Mouse (Mus musculus): ENCODE measurements around the gene Olfr373. TPM values are rescaled to one million over a fixed set of nuclear protein-coding genes. Genes with fewer than 3 reads are reported as not detected.
"Not testable (repeated sequence)": the region's sequence is repeated elsewhere in the genome, so short reads cannot be mapped to it uniquely, and the experiment has no call there.

Gene Olfr373
- polyA plus RNA-seq (2011; ENCODE audit: insufficient read depth, insufficient read length, low read depth, missing spikeins) = 0.15 TPM in 1 of 2 replicates, not detected in the other

DNA sequence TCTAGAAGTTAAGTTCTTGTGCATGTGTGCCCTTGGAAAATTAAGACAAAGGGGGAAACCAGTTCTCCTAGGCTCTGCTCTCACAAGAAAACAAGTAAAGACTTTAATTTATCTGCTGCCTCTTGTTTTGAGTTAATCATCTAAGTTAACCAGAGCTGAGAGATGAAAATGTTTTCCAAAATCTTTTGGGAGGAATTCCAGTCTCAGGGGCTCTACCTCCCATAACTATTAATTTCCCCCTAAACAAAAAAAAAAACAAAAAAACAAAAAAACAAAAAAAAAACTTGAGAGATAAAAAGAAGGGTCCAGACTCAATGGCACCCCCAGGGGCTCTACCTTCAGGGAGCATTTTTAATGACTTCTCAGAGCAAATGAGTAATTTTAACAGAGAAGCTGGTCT is at the start of gene Olfr373:
Olfr373 (plus strand) TSS at position 301 of the 400 bp plus-strand sequence.
- H3K9ac ChIP-seq (ENCODE audit: low read depth, poor library complexity, severe bottlenecking); H3K9me3 ChIP-seq (replicated peaks; ENCODE audit: control insufficient read depth, insufficient read depth, low read length, poor library complexity, severe bottlenecking); H3K4me3 ChIP-seq (ENCODE audit: low read depth, low read length); H3K4me1 ChIP-seq (ENCODE audit: control insufficient read depth, insufficient read depth, low read length); H3K27ac ChIP-seq (ENCODE audit: insufficient read depth, low read length); H3K36me3 ChIP-seq (ENCODE audit: control insufficient read depth, insufficient read depth, low read length, poor library complexity, severe bottlenecking); H3K27me3 ChIP-seq (ENCODE audit: control insufficient read depth, insufficient read depth, low read length, poor library complexity, severe bottlenecking): not testable (repeated sequence)

DNA sequence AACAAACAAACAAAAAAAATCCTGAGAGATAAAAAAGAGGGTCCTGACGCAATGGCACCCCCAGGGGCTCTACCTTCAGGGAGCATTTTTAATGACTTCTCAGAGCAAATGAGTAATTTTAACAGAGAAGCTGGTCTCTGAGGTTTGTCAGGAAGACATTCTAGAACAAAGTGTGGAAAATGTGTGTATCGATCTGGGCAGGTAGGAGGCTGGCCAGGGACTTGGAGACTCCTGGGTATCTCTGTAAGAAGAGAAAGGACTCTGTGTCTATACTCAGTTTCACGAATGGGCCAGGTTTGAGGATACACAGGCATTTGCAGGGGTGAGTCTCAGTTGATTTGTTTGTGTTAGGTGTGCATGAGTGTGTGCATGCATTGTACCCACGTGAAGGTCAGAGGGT is 42.1 kb upstream of the Olfr373 start, which contains the start of gene Olfr372:
Olfr372 (plus strand) TSS at position 301 of the 400 bp plus-strand sequence.
- H3K4me3 ChIP-seq (ENCODE audit: low read depth, low read length); H3K27ac ChIP-seq (ENCODE audit: insufficient read depth, low read length); H3K27me3 ChIP-seq (ENCODE audit: control insufficient read depth, insufficient read depth, low read length, poor library complexity, severe bottlenecking); H3K4me1 ChIP-seq (ENCODE audit: control insufficient read depth, insufficient read depth, low read length); H3K9ac ChIP-seq (ENCODE audit: low read depth, poor library complexity, severe bottlenecking); H3K36me3 ChIP-seq (ENCODE audit: control insufficient read depth, insufficient read depth, low read length, poor library complexity, severe bottlenecking); H3K9me3 ChIP-seq (replicated peaks; ENCODE audit: control insufficient read depth, insufficient read depth, low read length, poor library complexity, severe bottlenecking): not testable (repeated sequence)

DNA sequence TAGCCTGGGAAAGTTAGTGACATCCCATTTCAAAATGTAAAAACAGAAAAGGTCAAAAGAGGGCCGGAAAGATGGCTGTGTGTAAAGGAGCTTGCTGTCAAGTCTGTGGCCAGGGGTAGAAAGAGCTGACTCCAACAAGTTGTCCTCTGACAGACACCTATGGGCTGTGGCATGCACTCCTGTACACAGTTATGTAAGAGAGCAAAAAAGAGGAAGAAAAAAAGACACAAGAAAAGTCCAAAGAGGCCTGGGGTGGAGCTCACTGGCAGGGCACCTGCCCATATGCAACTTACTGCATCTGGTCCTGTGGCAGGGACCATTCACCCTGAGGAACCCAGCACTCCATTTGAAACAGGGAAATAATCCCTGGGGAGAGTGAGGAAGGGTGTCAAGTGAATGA is 40.5 kb upstream of the Olfr373 start:
- Histone ChIP-seq H3K27me3 (ENCODE audit: control insufficient read depth, insufficient read depth, low read length, poor library complexity, severe bottlenecking) (no peaks in the 10 kb centered on the region), H3K4me3 (ENCODE audit: low read depth, low read length) (no peak overlapping the region), H3K27ac (ENCODE audit: insufficient read depth, low read length) (no peak overlapping the region), H3K9me3 (replicated peaks; ENCODE audit: control insufficient read depth, insufficient read depth, low read length, poor library complexity, severe bottlenecking) (no peaks in the 10 kb centered on the region), H3K9ac (ENCODE audit: low read depth, poor library complexity, severe bottlenecking) (no peak overlapping the region), H3K36me3 (ENCODE audit: control insufficient read depth, insufficient read depth, low read length, poor library complexity, severe bottlenecking) (no peaks in the 10 kb centered on the region), H3K4me1 (ENCODE audit: control insufficient read depth, insufficient read depth, low read length) (no peaks in the 10 kb centered on the region)
- TF ChIP-seq CTCF (IDR thresholded peaks at IDR 0.05; ENCODE audit: low read depth, low read length) (no peak), EP300 (IDR thresholded peaks at IDR 0.05; ENCODE audit: insufficient read depth, low read depth, low read length) (no peak), POLR2A (IDR thresholded peaks at IDR 0.05; ENCODE audit: insufficient read depth, low read length) (no peak)

DNA sequence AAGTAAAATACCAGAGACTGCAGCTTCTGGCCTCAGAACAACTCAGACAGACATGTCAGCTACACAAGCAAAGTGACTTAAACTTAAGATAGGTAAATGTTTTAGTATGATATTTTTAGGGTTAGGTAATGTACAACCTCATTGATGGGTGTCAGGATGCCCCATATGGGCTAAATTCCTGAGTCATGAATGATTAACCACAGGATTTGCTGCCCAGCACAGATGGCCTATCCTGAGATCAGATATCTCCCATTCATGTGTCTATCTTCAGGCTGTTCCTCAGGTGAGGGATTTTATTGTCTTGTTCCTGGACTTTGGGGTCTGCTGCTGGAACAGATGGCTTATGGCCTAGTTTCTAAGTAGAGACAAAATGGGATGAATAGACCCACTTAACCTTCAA is 28.3 kb upstream of the Olfr373 start:
- not testable (repeated sequence) for H3K9ac ChIP-seq (ENCODE audit: low read depth, poor library complexity, severe bottlenecking); H3K4me1 ChIP-seq (ENCODE audit: control insufficient read depth, insufficient read depth, low read length); H3K27ac ChIP-seq (ENCODE audit: insufficient read depth, low read length); H3K36me3 ChIP-seq (ENCODE audit: control insufficient read depth, insufficient read depth, low read length, poor library complexity, severe bottlenecking); H3K4me3 ChIP-seq (ENCODE audit: low read depth, low read length); H3K27me3 ChIP-seq (ENCODE audit: control insufficient read depth, insufficient read depth, low read length, poor library complexity, severe bottlenecking); H3K9me3 ChIP-seq (replicated peaks; ENCODE audit: control insufficient read depth, insufficient read depth, low read length, poor library complexity, severe bottlenecking)

DNA sequence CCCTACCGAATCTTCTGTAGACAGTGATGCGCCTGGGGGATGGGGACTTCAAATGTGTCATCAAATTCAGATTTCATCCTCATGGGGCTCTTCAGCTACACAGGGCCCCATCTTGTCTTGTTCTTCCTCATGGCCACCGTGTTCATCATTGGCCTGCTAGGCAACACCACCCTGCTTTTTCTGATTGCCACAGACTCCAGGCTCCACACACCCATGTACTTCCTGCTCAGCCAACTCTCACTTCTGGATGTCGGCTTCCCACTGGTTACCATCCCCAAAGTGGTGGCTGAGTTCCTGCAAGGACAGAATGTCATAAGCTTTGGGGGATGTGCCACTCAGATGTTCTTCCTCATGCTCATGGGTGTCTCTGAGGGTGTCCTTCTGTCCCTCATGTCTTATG is 25.3 kb upstream of the Olfr373 start:
- not testable (repeated sequence) for H3K9me3 ChIP-seq (replicated peaks; ENCODE audit: control insufficient read depth, insufficient read depth, low read length, poor library complexity, severe bottlenecking); H3K4me3 ChIP-seq (ENCODE audit: low read depth, low read length); H3K27ac ChIP-seq (ENCODE audit: insufficient read depth, low read length); H3K27me3 ChIP-seq (ENCODE audit: control insufficient read depth, insufficient read depth, low read length, poor library complexity, severe bottlenecking); H3K9ac ChIP-seq (ENCODE audit: low read depth, poor library complexity, severe bottlenecking); H3K4me1 ChIP-seq (ENCODE audit: control insufficient read depth, insufficient read depth, low read length); H3K36me3 ChIP-seq (ENCODE audit: control insufficient read depth, insufficient read depth, low read length, poor library complexity, severe bottlenecking)

DNA sequence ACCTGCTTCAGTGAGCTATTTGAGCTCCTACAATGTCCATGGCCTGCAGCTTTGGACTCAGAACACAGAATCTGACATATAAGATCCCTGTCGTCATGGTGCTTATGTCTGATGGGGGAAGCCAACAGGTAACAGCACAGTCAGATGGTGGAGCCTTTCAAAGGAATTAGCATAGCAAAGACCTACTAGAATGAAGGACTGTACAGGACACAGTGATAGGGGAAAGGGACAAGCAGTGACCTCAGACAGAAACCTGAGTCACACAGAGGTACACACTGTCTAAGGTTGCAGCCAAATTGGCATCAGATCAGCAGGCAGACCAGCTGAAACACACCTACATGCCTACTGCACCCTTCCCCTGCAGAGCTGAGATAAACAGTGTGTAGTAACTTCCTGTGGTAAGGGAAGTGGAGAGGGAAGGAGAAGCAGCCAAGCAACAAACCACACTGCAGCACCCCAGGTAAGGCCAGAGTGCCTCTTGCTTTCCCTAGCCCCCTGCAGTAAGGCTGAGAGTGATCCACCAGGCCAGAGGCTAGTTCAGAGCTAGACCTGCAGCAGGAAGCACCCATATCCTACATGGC is 16.1 kb upstream of the Olfr373 start:
- H3K27me3 ChIP-seq (ENCODE audit: control insufficient read depth, insufficient read depth, low read length, poor library complexity, severe bottlenecking); H3K9ac ChIP-seq (ENCODE audit: low read depth, poor library complexity, severe bottlenecking); H3K36me3 ChIP-seq (ENCODE audit: control insufficient read depth, insufficient read depth, low read length, poor library complexity, severe bottlenecking); H3K4me1 ChIP-seq (ENCODE audit: control insufficient read depth, insufficient read depth, low read length); H3K27ac ChIP-seq (ENCODE audit: insufficient read depth, low read length); H3K9me3 ChIP-seq (replicated peaks; ENCODE audit: control insufficient read depth, insufficient read depth, low read length, poor library complexity, severe bottlenecking); H3K4me3 ChIP-seq (ENCODE audit: low read depth, low read length): not testable (repeated sequence)

DNA sequence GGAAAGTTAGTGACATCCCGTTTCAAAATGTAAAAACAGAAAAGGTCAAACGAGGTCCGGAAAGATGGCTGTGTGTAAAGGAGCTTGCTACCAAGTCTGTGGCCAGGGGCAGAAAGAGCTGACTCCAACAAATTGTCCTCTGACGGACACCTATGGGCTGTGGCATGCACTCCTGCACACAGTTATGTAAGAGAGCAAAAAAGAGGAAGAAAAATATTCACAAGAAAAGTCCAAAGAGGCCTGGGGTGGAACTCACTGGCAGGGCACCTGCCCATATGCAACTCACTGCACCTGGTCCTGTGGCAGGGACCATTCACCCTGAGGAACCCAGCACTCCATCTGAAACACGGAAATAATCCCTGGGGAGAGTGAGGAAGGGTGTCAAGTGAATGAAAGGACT is 1.8 kb downstream of the Olfr373 start:
- Histone ChIP-seq H3K27ac (ENCODE audit: insufficient read depth, low read length) (no peak overlapping the region), H3K27me3 (ENCODE audit: control insufficient read depth, insufficient read depth, low read length, poor library complexity, severe bottlenecking) (no peaks in the 10 kb centered on the region), H3K9me3 (replicated peaks; ENCODE audit: control insufficient read depth, insufficient read depth, low read length, poor library complexity, severe bottlenecking) (no peaks in the 10 kb centered on the region), H3K4me3 (ENCODE audit: low read depth, low read length) (no peak overlapping the region), H3K36me3 (ENCODE audit: control insufficient read depth, insufficient read depth, low read length, poor library complexity, severe bottlenecking) (no peaks in the 10 kb centered on the region), H3K9ac (ENCODE audit: low read depth, poor library complexity, severe bottlenecking) (no peak overlapping the region), H3K4me1 (ENCODE audit: control insufficient read depth, insufficient read depth, low read length) (no peaks in the 10 kb centered on the region)
- no peak for TF ChIP-seq CTCF (IDR thresholded peaks at IDR 0.05; ENCODE audit: low read depth, low read length)
- TF ChIP-seq EP300 (IDR thresholded peaks at IDR 0.05; ENCODE audit: insufficient read depth, low read depth, low read length) = no peak
- no peak for TF ChIP-seq POLR2A (IDR thresholded peaks at IDR 0.05; ENCODE audit: insufficient read depth, low read length)

Data from ES-Bruce4 (cell line).